Mouse (Mus musculus) lung, adult 18-20 months (tissue): ENCODE data around the gene Pycr1.
A peak's percentile ranks its signal among the peaks of the same experiment; 100 is the strongest.
"Not testable (repeated sequence)": the region's sequence is repeated elsewhere in the genome, so short reads cannot be mapped to it uniquely, and the experiment has no call there.

Experiments
- DNase-seq, 2 experiments: peaks; one replicate each; pipeline ENCODE4 v3.0.0; 2022; ENCODE audit warnings: mixed read lengths in 2 of 2

Gene Pycr1

DNA sequence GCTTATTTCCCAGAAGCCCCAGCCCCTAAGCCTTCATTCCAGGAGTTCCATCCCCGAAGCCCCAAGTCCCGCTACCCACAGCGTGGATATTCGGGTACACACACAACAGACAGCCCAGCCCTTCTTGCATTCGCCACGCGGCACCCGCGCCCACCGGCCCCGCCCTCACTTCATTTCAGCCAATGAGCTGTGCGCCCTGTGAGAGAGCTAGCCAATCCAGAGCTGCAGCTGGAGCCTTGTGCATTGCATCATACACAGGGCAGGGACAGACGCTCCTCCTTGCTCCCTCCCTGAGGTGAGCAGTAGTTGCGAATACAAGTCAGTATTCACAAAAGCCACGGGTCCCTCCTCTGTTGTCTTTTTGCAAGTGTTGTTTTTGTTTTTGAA lies at the start of gene Pycr1:
TSS of gene Pycr1 (minus strand) at position 169 of the 387 bp plus-strand sequence.
- DNase-seq: peak; percentile 95 to 96

DNA sequence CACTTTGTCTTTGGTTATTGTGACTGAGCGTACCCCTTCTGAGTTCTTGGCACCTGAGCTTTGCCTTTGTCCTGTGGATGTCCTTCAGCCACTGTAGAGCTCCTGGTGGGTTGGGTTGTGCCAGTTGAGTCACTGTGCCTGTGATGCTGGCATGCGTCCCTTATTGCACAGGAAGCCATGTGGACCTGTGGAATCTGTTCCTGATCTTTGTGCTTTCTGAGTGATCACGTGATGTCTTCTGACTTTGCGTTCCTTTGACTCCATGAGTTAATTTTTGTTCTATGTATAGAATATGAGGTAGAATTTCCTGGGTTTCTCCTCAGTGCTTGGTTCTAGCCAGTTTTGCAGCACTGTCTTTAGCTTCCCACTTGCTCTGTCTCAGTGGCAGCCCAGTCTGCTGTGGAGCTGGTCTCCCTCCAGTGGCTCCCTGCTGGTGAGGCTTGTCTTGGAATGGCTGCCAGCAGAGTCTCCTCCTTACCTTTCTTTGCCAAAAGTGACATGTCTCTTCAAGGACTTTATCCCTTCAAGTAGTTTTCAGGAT lies 49.0 kb upstream of the Pycr1 start:
- DNase-seq: peak in 1 of 2 experiments; percentile 50

DNA sequence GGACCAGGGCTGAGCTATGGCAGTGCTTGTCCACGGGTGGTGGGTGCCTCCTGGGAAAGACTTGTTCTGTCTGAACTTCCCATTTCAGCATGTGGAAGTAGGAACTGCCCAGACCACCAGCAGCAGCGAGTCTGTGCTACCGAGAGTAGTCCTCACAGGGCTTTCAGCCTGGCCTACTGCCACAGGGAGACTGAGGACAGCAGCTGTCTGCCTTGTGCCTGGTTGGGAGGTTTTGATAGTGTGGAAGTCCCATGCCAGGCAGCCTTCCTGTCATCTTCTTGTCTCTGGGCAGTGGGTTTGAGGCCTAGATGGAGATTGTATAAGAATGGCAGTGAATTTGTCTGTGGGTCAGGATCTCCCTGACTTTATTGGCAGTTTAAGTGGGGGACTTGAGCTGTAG lies 45.8 kb upstream of the Pycr1 start:
- DNase-seq: no peak

DNA sequence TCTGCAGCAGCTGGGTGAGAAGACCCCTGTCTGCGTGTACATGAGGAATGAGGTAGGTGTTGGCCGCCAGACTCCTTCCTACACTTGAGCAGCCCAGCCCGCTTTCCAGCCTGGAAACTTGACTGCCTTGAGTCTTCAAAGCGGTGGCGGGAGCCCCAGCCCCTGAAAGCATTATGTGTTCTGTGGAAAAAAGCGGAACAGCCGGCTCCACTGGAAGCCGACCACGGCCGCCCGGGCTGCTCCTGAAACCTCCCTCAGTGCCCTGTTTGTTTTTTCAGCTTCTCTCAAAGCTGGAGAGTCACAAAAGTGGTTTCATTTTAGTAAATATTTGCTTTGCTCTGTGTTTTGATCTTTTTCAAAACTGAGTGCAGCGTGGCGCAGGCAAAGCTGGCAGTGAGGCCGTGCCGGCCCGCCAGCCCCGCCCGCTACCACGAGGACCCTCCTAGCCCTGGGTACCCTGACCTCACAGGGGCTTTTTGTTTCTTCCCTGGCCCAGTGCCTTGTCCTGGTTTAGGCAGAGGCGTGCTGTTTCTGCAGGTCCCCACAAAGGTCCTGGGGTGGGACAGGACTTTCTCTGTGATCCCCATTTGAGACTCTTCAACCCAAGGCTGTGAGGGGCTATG lies 43.2 kb upstream of the Pycr1 start:
- peak; percentile 75 to 82 for DNase-seq

DNA sequence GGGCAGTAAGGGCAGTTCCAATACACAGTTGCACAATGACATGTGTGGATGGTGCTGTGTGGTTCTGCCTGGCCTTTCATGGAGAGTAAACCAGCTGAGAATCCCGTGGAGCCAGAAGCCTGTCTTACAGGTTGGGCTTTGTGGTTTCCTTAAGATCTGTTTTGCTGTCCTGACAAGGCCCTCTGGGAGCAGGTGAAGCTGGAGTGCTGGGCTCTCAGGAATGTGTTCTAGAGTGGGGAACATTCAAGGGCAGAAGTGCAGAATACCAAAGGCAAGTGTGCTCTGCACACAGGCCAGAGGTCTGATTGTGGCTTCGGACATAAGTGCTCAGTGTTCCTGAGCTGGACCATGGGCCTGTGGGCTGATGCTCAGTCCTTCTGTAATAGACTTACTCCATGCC lies 41.1 kb upstream of the Pycr1 start:
- DNase-seq: peak; percentile 78 to 87

DNA sequence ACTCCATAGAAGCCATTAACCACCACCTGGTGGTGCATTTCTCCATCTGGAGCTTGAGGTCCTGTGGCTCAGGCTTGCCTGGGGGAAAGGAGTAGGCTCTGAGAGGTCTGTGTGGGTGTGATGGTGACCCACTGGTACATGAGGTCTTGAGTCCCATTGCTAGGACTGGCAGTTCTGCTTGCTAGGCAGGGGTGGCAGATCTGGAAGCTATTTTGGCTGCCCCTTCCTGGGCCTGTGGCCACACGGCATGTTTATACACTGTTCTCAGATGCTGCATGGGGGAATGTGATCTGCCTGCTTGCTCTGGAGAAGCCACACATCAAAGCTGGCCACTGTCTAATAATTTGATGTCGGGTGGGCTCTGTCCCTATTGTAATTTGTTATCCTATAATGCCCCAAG lies 40.5 kb upstream of the Pycr1 start:
- DNase-seq: no peak

DNA sequence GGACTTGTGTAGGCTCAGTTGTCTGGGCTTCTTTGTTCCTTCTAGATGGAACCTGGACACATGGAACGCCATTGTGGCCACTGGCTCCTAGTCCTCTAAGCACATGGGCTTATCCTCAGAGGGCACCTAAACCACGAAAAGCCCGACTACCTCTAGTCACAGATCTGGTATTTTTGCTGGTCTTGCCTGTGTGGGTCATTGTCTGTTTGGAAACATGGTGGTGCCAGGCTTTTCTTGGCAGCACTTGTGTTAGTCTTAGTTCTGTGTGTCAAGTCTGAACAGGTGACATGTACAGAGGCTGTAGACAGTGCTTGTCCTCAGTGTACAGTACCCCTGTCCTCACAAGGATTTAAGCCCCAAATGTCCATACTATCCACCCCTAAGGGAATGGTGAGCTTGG lies 40.0 kb upstream of the Pycr1 start:
- no peak for DNase-seq

DNA sequence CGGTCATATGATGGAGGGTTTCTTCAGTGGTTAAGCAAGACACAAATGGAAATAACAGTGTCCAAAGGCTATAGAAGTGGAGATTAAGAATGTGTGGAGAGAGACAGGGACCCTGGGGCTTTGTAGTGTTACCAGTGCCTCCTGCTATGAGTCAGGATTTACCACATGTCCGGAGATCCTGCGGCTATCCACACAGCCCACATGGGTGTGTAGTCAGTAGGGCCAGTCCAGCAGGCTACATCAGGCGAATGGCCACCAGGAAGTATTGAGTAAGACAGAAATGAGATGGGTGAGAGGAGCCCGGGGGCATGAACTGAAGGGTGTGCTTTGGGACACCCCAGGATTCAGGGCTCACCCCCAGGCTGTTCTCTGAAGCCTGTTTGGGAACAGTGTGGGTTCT lies 39.1 kb upstream of the Pycr1 start:
- no peak for DNase-seq

DNA sequence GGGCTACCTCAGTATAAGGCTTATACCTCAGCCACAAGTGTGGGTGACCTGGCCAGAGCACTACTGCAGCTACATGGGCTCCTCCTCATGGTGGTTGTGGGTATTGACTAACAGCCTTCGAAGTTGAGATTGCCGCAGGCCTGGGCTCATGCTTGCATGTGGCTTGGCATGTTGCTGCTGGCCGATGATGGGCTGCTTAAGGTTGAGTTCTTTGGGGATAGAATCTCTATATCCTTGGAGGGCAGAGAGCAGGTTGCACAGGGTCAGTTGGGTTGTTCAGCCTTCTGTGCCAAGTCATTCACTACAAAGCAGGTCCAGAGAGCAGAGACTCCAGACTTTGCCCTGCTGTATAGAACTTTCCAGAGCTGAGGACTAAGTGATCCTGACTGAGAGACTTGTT lies 36.3 kb upstream of the Pycr1 start:
- DNase-seq: peak in 1 of 2 experiments; percentile 34

DNA sequence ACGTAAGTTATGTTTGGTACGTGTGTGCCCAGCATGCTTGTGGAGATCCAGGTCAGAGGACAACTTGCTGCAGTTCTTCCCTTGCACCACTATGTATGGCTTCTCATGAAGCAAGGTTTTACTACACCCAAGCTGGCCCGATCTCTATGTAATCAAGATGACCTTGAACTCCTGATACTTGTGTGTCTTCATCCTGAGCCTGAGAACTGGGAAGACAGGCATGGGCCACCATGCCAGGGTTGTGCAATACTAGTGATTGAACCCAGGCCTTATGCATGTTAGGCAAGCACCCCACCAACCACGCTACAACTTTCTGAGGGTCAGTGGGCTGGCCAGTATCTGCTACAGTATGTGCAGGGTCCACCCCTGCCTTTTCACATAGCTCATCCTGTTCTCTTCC lies 33.4 kb upstream of the Pycr1 start:
- DNase-seq: no peak

DNA sequence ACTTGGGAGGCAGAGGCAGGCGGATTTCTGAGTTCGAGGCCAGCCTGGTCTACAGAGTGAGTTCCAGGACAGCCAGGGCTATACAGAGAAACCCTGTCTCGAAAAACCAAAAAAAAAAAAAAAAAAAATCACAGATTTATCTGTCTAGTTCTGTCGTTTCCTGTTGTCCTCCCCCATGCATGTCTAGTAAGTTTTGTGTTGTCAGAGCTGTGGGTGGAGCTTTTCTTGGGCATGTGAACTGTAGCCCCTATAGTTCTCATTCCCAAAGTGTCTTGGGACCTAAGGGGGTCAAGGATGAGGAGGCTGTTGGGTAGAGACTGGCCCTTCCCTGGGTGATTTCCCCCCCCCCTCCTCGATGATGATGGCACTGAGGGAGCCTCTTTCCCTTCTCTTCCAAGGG lies 32.3 kb upstream of the Pycr1 start:
- not testable (repeated sequence) for DNase-seq

DNA sequence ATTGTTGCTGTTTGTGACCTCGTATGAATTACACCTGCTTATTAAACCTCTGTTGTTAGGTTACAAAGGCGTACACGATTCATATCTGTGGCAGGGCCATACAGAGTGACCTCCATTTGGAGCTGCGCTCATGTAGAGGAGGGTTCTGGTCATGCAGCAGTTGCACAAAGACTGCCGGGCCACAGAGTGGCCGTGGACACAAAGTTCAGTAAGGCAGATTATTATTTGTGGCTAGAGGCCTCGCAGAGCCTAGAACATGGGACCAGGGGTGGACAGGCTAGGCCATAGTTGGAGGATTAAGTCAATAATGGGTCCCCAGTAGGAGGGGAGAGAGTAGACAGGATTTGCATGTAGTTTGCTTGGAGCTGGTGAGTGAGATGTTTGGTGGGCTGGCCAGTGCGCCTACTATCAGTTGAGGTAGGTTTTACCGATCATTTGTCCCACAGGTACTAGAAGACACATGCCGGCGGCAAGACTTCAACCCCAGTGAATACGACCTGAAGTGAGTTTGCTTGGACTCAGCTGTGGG lies 30.1 kb upstream of the Pycr1 start:
- DNase-seq: no peak

DNA sequence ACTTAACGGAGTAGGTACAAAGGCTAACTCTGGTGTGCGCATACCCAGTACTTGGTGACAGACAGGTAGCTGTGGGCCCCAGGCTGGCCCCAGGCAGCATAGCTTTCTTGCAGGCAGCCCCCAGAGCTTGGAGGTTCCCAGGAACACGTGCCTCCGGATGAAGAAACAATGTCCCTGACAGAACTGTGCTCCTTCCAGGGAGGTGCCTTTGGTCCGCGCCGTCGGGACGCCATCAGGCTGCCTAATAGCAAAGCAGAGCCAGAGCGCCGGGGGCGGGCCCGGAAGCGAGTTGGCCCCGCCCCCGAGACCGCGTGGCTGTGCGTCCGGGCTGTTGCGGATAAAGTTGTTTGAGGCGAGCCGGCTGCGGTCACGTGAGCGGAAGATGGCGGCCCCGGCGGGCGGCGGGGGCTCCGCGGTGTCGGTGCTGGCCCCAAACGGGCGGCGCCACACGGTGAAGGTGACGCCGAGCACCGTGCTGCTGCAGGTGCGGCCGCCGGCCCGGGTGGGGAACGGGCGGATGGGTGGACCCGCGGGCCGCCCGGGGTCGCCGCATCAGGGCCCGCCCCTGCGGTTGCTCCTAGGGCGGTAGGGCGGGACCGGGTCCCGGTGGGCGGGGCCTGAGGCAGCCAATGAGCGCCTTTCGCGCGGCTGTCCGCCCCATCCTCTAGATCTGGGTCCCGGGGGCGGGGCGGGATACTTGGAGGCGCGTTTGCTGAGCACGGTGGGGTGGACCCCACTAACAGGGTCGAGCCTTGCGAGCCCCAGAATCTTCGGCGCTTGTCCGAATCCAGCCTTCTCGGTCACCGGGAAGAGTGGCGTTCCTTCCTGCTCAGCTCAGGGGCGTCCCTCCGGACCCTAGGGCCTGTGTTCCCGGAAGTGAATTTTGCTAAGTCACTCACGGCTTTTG lies 29.4 kb upstream of the Pycr1 start, which contains the start of gene Aspscr1:
TSS of gene Aspscr1 (plus strand) at position 287 of the 907 bp plus-strand sequence.
- DNase-seq: peak; percentile 95 to 96

DNA sequence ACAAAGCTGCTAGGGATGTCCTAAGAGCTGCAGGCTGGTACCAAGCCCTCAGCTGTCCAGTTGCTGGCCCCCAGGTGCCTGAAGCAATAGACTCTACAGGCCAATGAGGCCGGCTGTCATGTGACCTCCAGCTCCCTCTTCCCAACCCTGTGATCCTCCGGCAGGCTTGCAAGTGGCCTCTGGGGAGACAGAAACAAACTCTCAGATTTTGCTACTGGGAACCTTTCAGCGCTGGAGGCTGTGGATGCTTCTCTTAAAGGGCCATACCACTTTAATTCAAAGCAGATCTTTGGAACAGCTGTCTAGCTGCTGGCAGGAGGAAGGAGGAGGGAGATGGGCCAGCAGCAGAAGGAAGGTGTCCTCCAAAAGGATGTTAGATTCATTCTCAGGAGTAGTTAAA lies 23.0 kb upstream of the Pycr1 start:
- DNase-seq: peak in 1 of 2 experiments; percentile 30

DNA sequence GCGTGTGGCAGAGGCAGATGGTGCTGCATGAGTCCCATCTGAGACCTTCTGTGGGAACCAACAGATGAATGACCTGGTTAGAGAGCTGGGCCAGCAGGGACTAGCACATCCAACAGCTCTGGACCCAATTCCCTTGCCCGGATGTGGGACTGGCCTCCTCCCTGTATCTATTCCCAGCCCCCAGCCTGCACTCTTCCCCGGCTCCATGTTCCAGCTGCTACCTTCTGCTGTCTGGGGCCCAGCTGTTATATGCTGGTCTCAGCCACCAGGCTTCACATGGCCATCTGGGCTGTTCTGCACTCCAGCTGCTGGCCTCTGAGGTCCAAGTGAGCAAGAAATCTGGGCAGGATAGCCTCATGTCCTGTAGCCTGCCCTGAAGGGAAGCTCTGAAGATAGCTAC lies 21.8 kb upstream of the Pycr1 start:
- peak; percentile 52 to 64 for DNase-seq

DNA sequence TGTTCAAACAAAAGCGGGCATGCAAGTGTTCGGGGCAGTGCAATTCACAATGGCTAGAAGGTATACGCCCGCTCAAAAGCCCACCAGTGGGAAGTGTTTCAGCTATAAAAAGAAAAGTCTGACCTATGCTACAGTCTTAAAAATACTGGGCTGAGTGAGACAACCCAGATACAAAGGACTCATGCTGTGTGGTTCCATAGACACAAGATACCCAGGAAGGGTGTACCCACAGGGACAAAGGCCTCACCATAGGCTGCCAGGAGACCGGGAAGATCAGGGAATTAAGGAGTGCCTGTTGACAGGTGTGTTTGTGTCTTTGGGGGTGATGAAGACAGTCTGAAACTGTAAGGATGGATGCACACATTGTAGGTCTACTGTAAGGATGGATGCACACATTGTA lies 20.1 kb upstream of the Pycr1 start:
- DNase-seq: no peak

DNA sequence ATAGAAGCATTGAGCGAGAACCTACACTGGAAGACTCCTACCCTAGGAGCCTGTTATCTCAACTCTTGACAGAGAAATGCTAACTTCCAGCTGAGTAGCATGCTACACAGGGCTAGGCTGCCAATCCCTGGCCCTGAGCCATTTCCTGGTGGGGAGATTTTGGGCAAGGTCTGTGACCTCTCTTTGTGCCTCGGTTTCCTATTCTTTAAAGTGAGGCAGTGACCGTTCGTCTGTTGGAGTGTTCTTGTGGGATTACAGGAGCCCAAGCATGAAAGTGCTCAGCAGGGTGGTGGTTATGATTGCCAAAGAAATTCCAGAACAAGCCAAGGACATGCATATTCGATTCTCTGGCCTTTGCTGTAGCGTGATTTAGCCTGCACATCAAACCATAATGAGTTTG lies 19.2 kb upstream of the Pycr1 start:
- no peak for DNase-seq

DNA sequence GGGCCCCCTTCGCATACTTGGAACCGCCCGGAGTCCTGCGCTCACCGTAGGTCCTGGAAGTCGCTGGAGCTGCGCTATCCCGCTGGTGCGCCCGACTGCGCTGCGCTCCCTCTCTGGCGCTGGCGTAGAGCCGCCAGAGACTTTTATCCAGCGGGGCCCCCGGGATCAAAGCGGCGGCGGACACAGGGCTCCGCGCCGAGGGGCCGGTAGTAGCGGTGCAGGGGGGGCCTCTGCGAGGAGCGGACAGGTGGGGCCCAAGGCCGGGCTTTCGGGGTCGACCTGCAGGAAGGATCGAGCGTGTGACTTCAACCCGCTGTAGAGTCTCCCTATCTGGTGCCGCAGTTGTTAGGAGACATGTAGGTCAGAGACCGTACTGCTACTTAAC lies 17.5 kb upstream of the Pycr1 start, which contains the start of gene Notum:
TSS of gene Notum (minus strand) at position 100 of the 385 bp plus-strand sequence.
- DNase-seq: no peak

DNA sequence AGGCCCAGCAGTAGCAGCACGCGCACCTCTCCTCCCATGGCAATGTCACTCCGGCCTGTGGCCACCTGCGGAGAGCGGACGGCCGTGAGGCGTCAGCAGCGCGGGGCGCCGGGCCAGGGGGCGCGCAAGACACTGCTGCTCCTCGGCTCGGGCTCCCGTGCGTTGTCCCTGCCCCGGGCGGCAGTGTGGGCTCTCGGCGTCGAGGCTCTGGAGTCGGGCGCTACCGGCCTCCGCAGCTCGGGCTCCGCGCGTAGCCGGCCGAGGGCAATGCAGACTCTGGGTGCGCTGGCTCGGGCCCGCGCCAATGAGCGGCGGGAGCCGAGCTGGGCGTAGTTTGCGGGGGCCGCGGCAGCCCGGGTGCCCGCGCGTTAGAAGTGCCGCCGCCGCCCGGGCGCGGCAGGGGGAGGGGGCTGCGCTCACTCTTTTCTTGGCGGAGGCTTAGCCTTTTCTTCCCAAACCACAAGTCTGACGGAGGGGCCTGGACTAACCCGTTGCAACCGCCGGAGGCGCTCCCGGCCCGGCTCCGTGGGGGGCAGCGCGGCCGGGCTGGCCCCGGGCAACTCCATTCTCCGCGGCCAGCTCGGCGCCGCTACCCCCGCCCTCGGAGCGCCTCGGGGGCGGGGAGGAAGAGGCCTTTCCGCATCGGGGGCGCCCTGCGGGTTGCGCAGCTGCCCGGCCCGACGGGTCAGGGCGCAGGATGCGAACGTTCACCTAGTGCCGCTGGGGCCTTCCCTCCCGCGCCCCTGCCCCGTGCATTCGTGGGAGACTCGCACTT lies 16.9 kb upstream of the Pycr1 start:
- DNase-seq: peak; percentile 19 to 48

DNA sequence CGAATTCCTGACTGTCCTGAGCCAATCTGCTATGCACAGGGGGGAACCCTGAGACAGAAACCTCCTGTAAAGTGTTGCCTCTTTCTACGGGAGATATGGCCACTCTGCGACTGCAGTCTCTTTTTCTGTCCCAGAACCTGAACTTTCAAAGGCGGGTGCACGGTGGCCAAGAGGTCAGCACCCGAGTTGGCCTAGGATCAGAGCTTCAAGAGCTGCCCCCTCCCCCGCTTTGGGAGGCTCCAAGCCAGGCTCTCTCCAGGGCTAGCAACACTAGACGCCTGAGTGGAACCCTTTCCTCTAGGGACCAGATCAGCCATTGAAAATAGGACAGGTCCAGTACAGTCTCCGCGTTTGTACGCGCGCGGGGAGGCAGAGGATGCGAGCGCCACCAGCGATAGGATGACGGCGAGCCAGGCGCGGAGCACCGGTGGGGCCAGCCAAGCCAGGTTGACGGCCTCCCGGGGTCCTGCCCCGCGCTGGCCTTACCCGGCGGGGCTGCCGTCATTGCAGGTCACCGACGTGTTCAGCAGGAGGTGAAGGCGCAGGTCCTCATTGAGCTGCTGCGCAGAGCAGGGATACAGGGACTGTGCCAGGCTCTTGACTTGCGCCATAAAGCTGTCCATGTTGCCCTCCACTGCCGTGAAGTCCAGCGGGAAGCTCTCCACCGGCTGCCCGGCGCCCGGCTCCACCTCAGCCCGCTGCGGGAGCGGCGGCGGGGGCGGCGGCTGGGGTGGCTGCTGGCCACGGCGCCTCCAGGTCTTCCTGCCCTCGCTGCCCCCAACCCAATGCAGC lies 16.1 kb upstream of the Pycr1 start:
- no peak for DNase-seq

DNA sequence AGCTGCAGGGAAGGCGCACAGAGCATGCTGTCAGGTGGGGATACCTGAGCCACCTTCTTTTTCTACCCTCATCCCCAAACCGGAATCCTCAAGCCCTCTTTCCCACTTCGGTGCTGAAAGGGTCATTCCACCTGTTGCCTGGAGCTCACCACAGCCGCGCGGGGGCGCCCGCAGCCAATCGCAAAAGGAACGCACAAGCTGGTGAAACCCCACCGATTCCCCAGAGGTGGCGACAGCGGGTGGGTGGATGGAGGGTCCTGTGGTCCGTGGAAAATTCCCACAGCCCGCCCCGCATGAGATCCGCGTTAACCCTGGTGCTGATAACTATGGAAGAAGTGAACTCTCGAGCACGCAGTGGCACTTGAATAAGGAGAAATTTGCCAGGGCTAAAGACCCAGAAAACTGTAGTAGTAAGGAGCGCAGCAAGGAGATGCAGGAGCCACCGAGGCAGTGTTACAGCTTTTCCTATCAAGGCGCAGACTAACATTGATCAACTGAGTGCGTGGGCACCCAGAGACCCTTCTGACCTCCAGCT lies 15.4 kb upstream of the Pycr1 start:
- DNase-seq: peak; percentile 82 to 89

DNA sequence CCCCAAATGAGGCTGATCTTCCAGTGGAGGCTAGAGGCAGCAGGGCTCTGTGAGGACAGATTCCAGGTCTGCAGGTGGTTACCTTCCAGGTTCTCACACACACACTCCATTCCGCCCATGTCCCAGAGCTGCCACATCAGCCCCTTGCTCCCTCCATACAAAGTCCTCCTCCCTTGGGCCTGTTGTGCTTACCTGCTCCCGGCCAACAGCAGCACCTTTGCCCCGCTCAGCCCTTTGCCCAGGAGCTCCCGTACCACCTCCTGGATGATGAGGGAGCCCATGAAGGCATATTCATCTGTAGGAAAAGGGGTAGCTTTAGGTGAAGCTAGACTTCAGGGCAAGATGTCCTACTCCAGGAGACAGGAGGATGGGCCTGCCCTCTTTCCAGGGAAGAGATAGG lies 13.7 kb upstream of the Pycr1 start:
- DNase-seq: no peak
